Mouse (Mus musculus) C2C12 (cell line): ENCODE data around the gene Capza1.

Source experiments
- CTCF ChIP-seq: IDR thresholded peaks from one replicate; pipeline ENCODE4 v1.5.1; 2011; ENCODE audit not compliant: control insufficient read depth, insufficient read depth, insufficient read length
- USF1 ChIP-seq: IDR thresholded peaks from one replicate; pipeline ENCODE4 v1.6.1; 2011; ENCODE audit warnings: low read depth, mild to moderate bottlenecking, control low read depth, moderate library complexity

DNA sequence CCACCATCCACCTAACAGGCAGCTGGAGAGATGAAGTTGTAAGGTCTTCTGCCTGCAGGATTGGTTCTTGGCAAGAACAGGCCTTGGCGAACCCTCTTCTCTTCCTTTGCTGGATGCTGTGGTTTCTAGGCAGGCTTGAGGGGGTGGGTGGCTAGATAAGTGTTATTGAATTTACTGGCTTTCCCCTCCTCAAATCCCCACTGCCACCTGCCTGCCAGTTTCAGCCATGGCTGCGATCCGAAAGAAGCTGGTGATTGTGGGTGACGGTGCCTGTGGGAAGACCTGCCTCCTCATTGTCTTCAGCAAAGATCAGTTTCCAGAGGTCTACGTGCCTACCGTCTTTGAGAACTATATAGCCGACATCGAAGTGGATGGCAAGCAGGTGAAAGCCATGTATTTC lies 72.6 kb downstream of the Capza1 start:
- TF ChIP-seq USF1 (no peak), CTCF (no peak)
